Comparison of ENCODE assay signal across 8 mouse cellular contexts in the genomic region with DNA sequence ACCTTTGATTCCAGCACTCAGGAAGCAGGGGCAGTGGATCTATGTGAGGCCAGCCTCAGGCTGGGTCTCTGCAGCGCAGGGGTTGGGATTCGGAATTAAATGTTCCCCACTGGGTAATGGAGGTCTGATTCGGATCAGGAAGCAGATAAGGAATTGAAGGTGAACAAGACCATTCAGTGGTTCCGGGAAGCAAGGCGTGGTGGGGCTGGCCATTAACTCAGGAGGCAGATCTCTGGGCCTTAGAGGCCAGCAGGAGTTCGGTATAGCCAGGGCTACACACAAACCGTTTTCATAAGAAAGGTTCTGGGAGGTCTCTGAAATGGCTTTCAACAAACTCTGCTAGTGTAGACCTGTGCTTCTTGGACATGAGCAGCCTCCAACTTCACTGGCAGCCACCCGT. TPM values are rescaled to one million over a fixed set of nuclear protein-coding genes. Genes with fewer than 3 reads are reported as not detected.
DNase-seq lines count a peak whose midpoint lies in the region; ATAC-seq and TF ChIP-seq lines count a peak whose summit lies in the region.

No protein-coding gene starts in this region.

- H3K9me3 ChIP-seq in heart, embryonic 10.5 days: no peaks in the 10 kb centered on the region
- H3K9me3 ChIP-seq in CH12.LX (replicated peaks; ENCODE audit: low read length): no peaks in the 10 kb centered on the region
- H3K9me3 ChIP-seq in forebrain, embryonic 15.5 days: no peaks in the 10 kb centered on the region
- H3K9me3 ChIP-seq in liver, embryonic 14.5 days (ENCODE audit: control insufficient read depth, low read length): no peaks in the 10 kb centered on the region

- peaks cover 50% of the 10 kb centered on the region for H3K4me1 ChIP-seq in heart, embryonic 10.5 days
- H3K4me1 ChIP-seq in CH12.LX (ENCODE audit: control insufficient read depth in 1 of 2, insufficient read depth in 2 of 2): peaks cover 17 to 50% of the 10 kb centered on the region in 2 experiments
- peaks cover 55% of the 10 kb centered on the region for H3K4me1 ChIP-seq in forebrain, embryonic 15.5 days
- H3K4me1 ChIP-seq in liver, embryonic 14.5 days (replicated peaks; ENCODE audit: control insufficient read depth in 2 of 2, insufficient read depth in 2 of 2, low read length in 1 of 2): peaks cover 28 to 48% of the 10 kb centered on the region in 2 experiments

- no peak for TF ChIP-seq CTCF in CH12.LX (conservative IDR thresholded peaks at IDR 0.05 in 1 of 2, IDR thresholded peaks at IDR 0.05 in 1 of 2; ENCODE audit: low read depth in 2 of 2, low read length in 2 of 2)
- TF ChIP-seq CTCF in liver, embryonic 14.5 days (IDR thresholded peaks at IDR 0.05; ENCODE audit: low read depth): no peak

- peak overlapping the region; percentile 100 for H3K27ac ChIP-seq in heart, embryonic 10.5 days
- H3K27ac ChIP-seq in CH12.LX (ENCODE audit: insufficient read depth, low read depth): peak overlapping the region; percentile 96
- H3K27ac ChIP-seq in forebrain, embryonic 15.5 days (replicated peaks): peak overlapping the region; percentile 100
- H3K27ac ChIP-seq in liver, embryonic 14.5 days: peak overlapping the region; percentile 70

- peaks cover 33% of the 10 kb centered on the region for H3K79me2 ChIP-seq in CH12.LX (replicated peaks; ENCODE audit: control insufficient read depth, extremely low read depth, insufficient read depth, poor library complexity, severe bottlenecking)

- peak overlapping the region; percentile 97 for H3K9ac ChIP-seq in CH12.LX (ENCODE audit: insufficient read depth, low read depth)
- H3K9ac ChIP-seq in forebrain, embryonic 15.5 days (replicated peaks): peak overlapping the region; percentile 82
- peak overlapping the region; percentile 59 for H3K9ac ChIP-seq in liver, embryonic 14.5 days (replicated peaks)

- no peak for DNase-seq in heart, embryonic 10.5 days (ENCODE audit: low spot score)
- DNase-seq in heart, postnatal 25 days (ENCODE audit: low spot score): no peak
- no peak for DNase-seq in CH12.LX (ENCODE audit: extremely low read depth)
- no peak for DNase-seq in liver, embryonic 14.5 days (ENCODE audit: low read depth in 3 of 3, low spot score in 3 of 3)
- no peak for DNase-seq in frontal cortex, postnatal 36 days (ENCODE audit: low spot score in 2 of 2)
- no peak for DNase-seq in cerebellum, adult 11 months
- no peak for DNase-seq in urinary bladder, postnatal 10 days (ENCODE audit: low spot score)

- no peaks in the 10 kb centered on the region for H3K27me3 ChIP-seq in heart, embryonic 10.5 days (ENCODE audit: insufficient read depth, poor library complexity, severe bottlenecking)
- H3K27me3 ChIP-seq in CH12.LX (replicated peaks): no peaks in the 10 kb centered on the region
- H3K27me3 ChIP-seq in forebrain, embryonic 15.5 days: no peaks in the 10 kb centered on the region
- H3K27me3 ChIP-seq in liver, embryonic 14.5 days (ENCODE audit: control insufficient read depth, insufficient read depth, low read length): no peaks in the 10 kb centered on the region

- peak overlapping the region; percentile 84 for H3K4me2 ChIP-seq in CH12.LX (ENCODE audit: insufficient read depth, low read depth, poor library complexity, severe bottlenecking)
- H3K4me2 ChIP-seq in forebrain, embryonic 15.5 days (replicated peaks): peak overlapping the region; percentile 91
- peak overlapping the region; percentile 72 for H3K4me2 ChIP-seq in liver, embryonic 14.5 days (ENCODE audit: low read depth)

- no peak for TF ChIP-seq POLR2A in CH12.LX (IDR thresholded peaks at IDR 0.05; ENCODE audit: low read depth, low read length)

- no peak for ATAC-seq in forebrain, embryonic 15.5 days (replicated peaks)
- ATAC-seq in liver, embryonic 14.5 days (ENCODE audit: insufficient read depth): no peak

- peaks cover 23% of the 10 kb centered on the region for H3K36me3 ChIP-seq in heart, embryonic 10.5 days
- H3K36me3 ChIP-seq in CH12.LX (replicated peaks in 1 of 2; ENCODE audit: control insufficient read depth in 1 of 2, insufficient read depth in 1 of 2, low read length in 1 of 2): peaks cover 16 to 24% of the 10 kb centered on the region in 2 experiments
- no peaks in the 10 kb centered on the region for H3K36me3 ChIP-seq in forebrain, embryonic 15.5 days
- H3K36me3 ChIP-seq in liver, embryonic 14.5 days (replicated peaks; ENCODE audit: control insufficient read depth, insufficient read depth, low read depth): peaks cover 13% of the 10 kb centered on the region

- in situ Hi-C loops in CH12.LX (cut with MboI; ENCODE audit: low pct_ligation_motif_present, low pct_unique_long_range_greater_than_20kb, low sequenced_read_pairs): no loop called here

- intact Hi-C loops in heart, postnatal 25 days (cut with DNase I): loop anchor here (10.0 kb wide), 1 partner anchor 292 kb away; the partner anchor contains the start of genes Cbarp and Midn

- 32% methylated on average over 8 of the region's 8 CpGs for WGBS in heart, embryonic 10.5 days
- WGBS in forebrain, embryonic 15.5 days: 18% methylated on average over 8 of the region's 8 CpGs
- 23% methylated on average over 8 of the region's 8 CpGs for WGBS in liver, embryonic 14.5 days (ENCODE audit: insufficient replicate concordance)

- TF ChIP-seq EP300 in CH12.LX (IDR thresholded peaks at IDR 0.05; ENCODE audit: low read length): no peak
- no peak for TF ChIP-seq EP300 in liver, embryonic 14.5 days (IDR thresholded peaks at IDR 0.05; ENCODE audit: low read depth)

- no peak for TF ChIP-seq RAD21 in CH12.LX (IDR thresholded peaks at IDR 0.05; ENCODE audit: low read depth, low read length)

- dilution Hi-C loops in CH12.LX (cut with MboI; ENCODE audit: extremely low pct_ligation_motif_present, extremely low pct_unique_long_range_greater_than_20kb, low sequenced_read_pairs): no loop called here

- peak overlapping the region; percentile 98 for H3K4me3 ChIP-seq in heart, embryonic 10.5 days
- H3K4me3 ChIP-seq in CH12.LX (replicated peaks in 1 of 3; ENCODE audit: low read depth in 2 of 3, low read length in 2 of 3, poor library complexity in 1 of 3): peak overlapping the region; percentile 51 to 90 (median 58)
- H3K4me3 ChIP-seq in forebrain, embryonic 15.5 days: peak overlapping the region; percentile 99
- peak overlapping the region; percentile 80 to 85 for H3K4me3 ChIP-seq in liver, embryonic 14.5 days (ENCODE audit: insufficient read depth in 1 of 2, low read depth in 2 of 2, low read length in 2 of 2)

TF ChIP-seq in CH12.LX, 34 proteins besides CTCF, POLR2A, EP300 and RAD21 (continues in another document):
- no peak for TF ChIP-seq MAFK (IDR thresholded peaks at IDR 0.05; ENCODE audit: insufficient replicate concordance, low read length)
- no peak for TF ChIP-seq RCOR1 (conservative IDR thresholded peaks at IDR 0.05; ENCODE audit: low read depth, low read length)
- TF ChIP-seq NRF1 (IDR thresholded peaks at IDR 0.05; ENCODE audit: low read depth, low read length): 0 out of 2 replicates have a peak, but pooled peaks have one; percentile 12

RNA-seq across cellular contexts. Expression of gene Ptbp1, which starts 1.4 kb away (rescaled TPM):
- 174 and 264 TPM in 2 replicates for polyA plus RNA-seq in heart, embryonic 10.5 days (2016; fragmentation: Nextera tagmentation; extraction: Ambion mirVana)
- total RNA-seq in heart, postnatal 25 days (2021): 10 to 100 TPM; 54.6 to 59.3 TPM
- total RNA-seq in CH12.LX (2012; rRNA removed) (252 and 284 TPM in 2 replicates), CH12.LX (2014; rRNA removed) (261 and 284 TPM in 2 replicates)
- polyA plus RNA-seq in CH12.LX (2012; ENCODE audit: insufficient read length, low read depth): 482 and 497 TPM in 2 replicates
- polyA plus RNA-seq in forebrain, embryonic 15.5 days (2015; fragmentation: Nextera tagmentation; extraction: Ambion mirVana): 108 and 120 TPM in 2 replicates
- 118 and 126 TPM in 2 replicates for polyA plus RNA-seq in liver, embryonic 14.5 days (2012; rRNA removed)
- polyA plus RNA-seq in liver, embryonic 14.5 days (2014; fragmentation: Nextera tagmentation; extraction: Ambion mirVana): 84.5 and 99.8 TPM in 2 replicates

RNA-seq across cellular contexts. Expression of gene Prtn3, which starts 21.4 kb away (rescaled TPM):
- polyA plus RNA-seq in heart, embryonic 10.5 days (2016; fragmentation: Nextera tagmentation; extraction: Ambion mirVana): 2.4 and 7.8 TPM in 2 replicates
- under 1 TPM in 1 of 2 experiments, not detected in 1; 0.44 TPM for total RNA-seq in heart, postnatal 25 days (2021)
- 0.30 TPM in 1 of 2 replicates, not detected in the other for total RNA-seq in CH12.LX (2012; rRNA removed)
- total RNA-seq in CH12.LX (2014; rRNA removed): not detected in 2 replicates
- 0.39 TPM in 1 of 2 replicates, not detected in the other for polyA plus RNA-seq in CH12.LX (2012; ENCODE audit: insufficient read length, low read depth)
- polyA plus RNA-seq in forebrain, embryonic 15.5 days (2015; fragmentation: Nextera tagmentation; extraction: Ambion mirVana): 13.5 and 15.0 TPM in 2 replicates
- 133 and 152 TPM in 2 replicates for polyA plus RNA-seq in liver, embryonic 14.5 days (2012; rRNA removed)
- 86.8 and 132 TPM in 2 replicates for polyA plus RNA-seq in liver, embryonic 14.5 days (2014; fragmentation: Nextera tagmentation; extraction: Ambion mirVana)

RNA-seq across cellular contexts. Expression of gene Plppr3, which starts 21.6 kb away (rescaled TPM):
- 16.2 and 36.9 TPM in 2 replicates for polyA plus RNA-seq in heart, embryonic 10.5 days (2016; fragmentation: Nextera tagmentation; extraction: Ambion mirVana)
- not detected for total RNA-seq in heart, postnatal 25 days (2021)
- total RNA-seq in CH12.LX (2012; rRNA removed) (0.47 and 0.55 TPM in 2 replicates), CH12.LX (2014; rRNA removed) (not detected in 2 replicates)
- 3.4 TPM in 2 replicates for polyA plus RNA-seq in CH12.LX (2012; ENCODE audit: insufficient read length, low read depth)
- polyA plus RNA-seq in forebrain, embryonic 15.5 days (2015; fragmentation: Nextera tagmentation; extraction: Ambion mirVana): 405 and 410 TPM in 2 replicates
- polyA plus RNA-seq in liver, embryonic 14.5 days (2012; rRNA removed): 6.7 and 7.0 TPM in 2 replicates
- 2.8 and 3.0 TPM in 2 replicates for polyA plus RNA-seq in liver, embryonic 14.5 days (2014; fragmentation: Nextera tagmentation; extraction: Ambion mirVana)

RNA-seq across cellular contexts. Expression of gene Misp, which starts 32.0 kb away (rescaled TPM):
- 0.21 and 0.82 TPM in 2 replicates for polyA plus RNA-seq in heart, embryonic 10.5 days (2016; fragmentation: Nextera tagmentation; extraction: Ambion mirVana)
- under 1 TPM; 0.59 to 0.70 TPM for total RNA-seq in heart, postnatal 25 days (2021)
- total RNA-seq in CH12.LX (2012; rRNA removed) (not detected in 2 replicates), CH12.LX (2014; rRNA removed) (not detected in 2 replicates)
- not detected in 2 replicates for polyA plus RNA-seq in CH12.LX (2012; ENCODE audit: insufficient read length, low read depth)
- polyA plus RNA-seq in forebrain, embryonic 15.5 days (2015; fragmentation: Nextera tagmentation; extraction: Ambion mirVana): 0.66 and 0.68 TPM in 2 replicates
- polyA plus RNA-seq in liver, embryonic 14.5 days (2012; rRNA removed): 0.13 and 0.18 TPM in 2 replicates
- polyA plus RNA-seq in liver, embryonic 14.5 days (2014; fragmentation: Nextera tagmentation; extraction: Ambion mirVana): 0.41 TPM in 1 of 2 replicates, not detected in the other

RNA-seq across cellular contexts. Expression of gene Elane, which starts 33.2 kb away (rescaled TPM):
- polyA plus RNA-seq in heart, embryonic 10.5 days (2016; fragmentation: Nextera tagmentation; extraction: Ambion mirVana): 0.14 and 0.15 TPM in 2 replicates
- not detected for total RNA-seq in heart, postnatal 25 days (2021)
- not detected in 2 replicates for total RNA-seq in CH12.LX (2012; rRNA removed)
- total RNA-seq in CH12.LX (2014; rRNA removed): not detected in 2 replicates
- polyA plus RNA-seq in CH12.LX (2012; ENCODE audit: insufficient read length, low read depth): not detected in 2 replicates
- polyA plus RNA-seq in forebrain, embryonic 15.5 days (2015; fragmentation: Nextera tagmentation; extraction: Ambion mirVana): 0.19 TPM in 1 of 2 replicates, not detected in the other
- polyA plus RNA-seq in liver, embryonic 14.5 days (2012; rRNA removed): 52.2 and 61.9 TPM in 2 replicates
- 116 and 151 TPM in 2 replicates for polyA plus RNA-seq in liver, embryonic 14.5 days (2014; fragmentation: Nextera tagmentation; extraction: Ambion mirVana)

Comparison
In these comparisons a context has a peak if more than half of its experiments do, and no peak if none do; other contexts are left out.
1. RNA of gene Plppr3, which starts 21.6 kb away (polyA plus RNA-seq): 405 to 410 TPM in forebrain, embryonic 15.5 days; 16.2 to 36.9 TPM in heart, embryonic 10.5 days, 2.8 to 7.0 TPM in liver, embryonic 14.5 days and 3.4 TPM in CH12.LX; every median in the first group is over 10 times any median in the second.
2. Peak in every context shown above with its lines, with median percentiles within 50 percentile points of each other: H3K27ac ChIP-seq, H3K4me3 ChIP-seq, H3K4me2 ChIP-seq and H3K9ac ChIP-seq.